Mouse (Mus musculus) midbrain, embryonic 15.5 days (tissue): ENCODE measurements around the gene Dedd2. TPM values are rescaled to one million over a fixed set of nuclear protein-coding genes. Genes with fewer than 3 reads are reported as not detected.

ENCODE experiments used
- ATAC-seq: fragments of 200-750 bp; cut with Nextera tagmentation; replicated peaks from 2 replicates; pipeline ENCODE4 v1.8.0; 2017; ENCODE audit warnings: moderate TSS enrichment
- H3K27ac ChIP-seq: fragments of 300-500 bp; sonication (generic); 2 replicates; pipeline ENCODE4 v1.5.1; 2015; ENCODE audit warnings: mild to moderate bottlenecking, inconsistent platforms
- H3K27me3 ChIP-seq: fragments of 300-500 bp; sonication (generic); replicated peaks from 2 replicates; pipeline ENCODE4 v1.6.1; 2015; ENCODE audit warnings: inconsistent platforms
- H3K36me3 ChIP-seq: fragments of 300-500 bp; sonication (generic); replicated peaks from 2 replicates; pipeline ENCODE4 v1.6.1; 2015; ENCODE audit warnings: inconsistent platforms
- H3K4me1 ChIP-seq: fragments of 300-500 bp; sonication (generic); 2 replicates; pipeline ENCODE4 v1.6.1; 2015; ENCODE audit warnings: inconsistent platforms
- H3K4me2 ChIP-seq: fragments of 300-500 bp; sonication (generic); 2 replicates; pipeline ENCODE4 v1.6.1; 2015; ENCODE audit warnings: inconsistent platforms, mild to moderate bottlenecking, moderate library complexity
- H3K4me3 ChIP-seq: fragments of 300-500 bp; sonication (generic); 2 replicates; pipeline ENCODE4 v1.5.1; 2015; ENCODE audit warnings: mild to moderate bottlenecking, inconsistent platforms
- H3K9ac ChIP-seq: fragments of 300-500 bp; sonication (generic); 2 replicates; pipeline ENCODE4 v1.6.1; 2015; ENCODE audit warnings: mild to moderate bottlenecking, inconsistent platforms
- H3K9me3 ChIP-seq: fragments of 300-500 bp; sonication (generic); 2 replicates; pipeline ENCODE4 v1.6.1; 2016; ENCODE audit warnings: inconsistent platforms
- WGBS: fragments of 180-500 bp; shearing (Covaris S2); methylation state at CpG from one replicate; pipeline ENCODE4 v1.1.7; 2015; ENCODE audit warnings: mixed read lengths; 5-methylcytosine and 5-hydroxymethylcytosine counted together
- polyA plus RNA-seq: library from polyadenylated mRNA; unstranded; fragments of >200 nt; fragmentation: Nextera tagmentation; extraction: Ambion mirVana; gene quantifications from 2 replicates; pipeline ENCODE4 v1.2.1, GENCODE M21; 2015

Gene Dedd2
- polyA plus RNA-seq, 1 experiment from 2014 or later, result 18.7 TPM

DNA sequence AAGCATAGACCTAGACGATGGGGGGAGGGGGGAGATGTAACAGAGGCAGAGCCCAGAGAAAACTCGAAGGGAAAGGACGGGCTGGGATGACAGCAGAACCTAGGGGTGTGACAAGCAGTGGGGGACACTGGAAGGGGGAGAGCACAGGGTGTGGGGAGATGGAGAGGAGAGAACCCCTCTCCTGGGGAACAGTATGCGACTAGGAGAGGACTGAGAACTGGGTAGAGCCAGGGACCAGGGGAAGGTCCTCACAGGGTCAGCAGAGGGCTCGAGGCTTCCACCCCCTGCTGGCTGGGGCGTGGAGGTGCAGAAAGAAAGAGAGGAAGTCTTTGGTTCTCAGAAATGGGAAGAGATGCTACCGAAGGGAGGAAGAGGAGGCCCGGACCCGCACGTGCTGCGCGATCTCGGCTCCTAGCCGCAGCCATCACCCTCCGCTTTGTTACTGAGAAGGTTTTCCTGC lies 39.1 kb downstream of the Dedd2 start:
- no peak for ATAC-seq
- H3K27ac ChIP-seq, result peak overlapping the region; percentile 24; the same call in 1 of the 2 replicates

DNA sequence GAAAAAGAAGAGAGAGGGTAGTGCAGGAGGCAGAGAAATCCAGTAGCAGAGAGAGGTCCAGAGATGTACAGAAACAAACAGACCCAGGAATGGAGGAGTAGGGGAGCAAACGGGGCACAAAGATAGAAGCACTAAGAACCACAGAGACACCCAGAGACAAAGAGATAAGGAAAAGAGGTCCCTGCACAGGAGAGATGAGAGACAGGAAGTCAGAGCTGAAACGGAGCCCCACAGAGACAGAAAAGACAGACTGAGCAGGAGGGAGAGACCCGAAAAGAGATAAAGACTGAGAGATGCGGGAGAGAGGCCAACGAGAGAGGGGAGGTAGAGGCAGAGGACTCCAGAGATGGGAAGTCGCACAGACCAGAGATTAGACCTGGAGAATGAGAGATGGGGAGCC lies 39.9 kb downstream of the Dedd2 start:
- H3K4me3 ChIP-seq, result peak overlapping the region; percentile 70
- H3K4me2 ChIP-seq, result peak overlapping the region; percentile 60
- no peak overlapping the region; the same call in 1 of the 2 replicates for H3K9ac ChIP-seq
- no peak for ATAC-seq
- peak overlapping the region; percentile 99 for H3K27ac ChIP-seq
- H3K36me3 ChIP-seq, result no peaks in the 10 kb centered on the region
- H3K27me3 ChIP-seq, result peaks cover 19% of the 10 kb centered on the region
- peaks cover 48% of the 10 kb centered on the region for H3K4me1 ChIP-seq
- WGBS, result 7% methylated on average over 6 of the region's 6 CpGs
- no peaks in the 10 kb centered on the region for H3K9me3 ChIP-seq

More for the DNA sequence above, 39.1 kb downstream of the Dedd2 start:
- H3K27me3 ChIP-seq, result peaks cover 19% of the 10 kb centered on the region
- 2% methylated on average over 15 of the region's 15 CpGs for WGBS
- H3K4me2 ChIP-seq, result peak overlapping the region; percentile 60
- no peak overlapping the region; the same call in 1 of the 2 replicates for H3K9ac ChIP-seq
- no peaks in the 10 kb centered on the region for H3K9me3 ChIP-seq
- no peaks in the 10 kb centered on the region for H3K36me3 ChIP-seq
- peak overlapping the region; percentile 70 for H3K4me3 ChIP-seq
- peaks cover 40% of the 10 kb centered on the region for H3K4me1 ChIP-seq

DNA sequence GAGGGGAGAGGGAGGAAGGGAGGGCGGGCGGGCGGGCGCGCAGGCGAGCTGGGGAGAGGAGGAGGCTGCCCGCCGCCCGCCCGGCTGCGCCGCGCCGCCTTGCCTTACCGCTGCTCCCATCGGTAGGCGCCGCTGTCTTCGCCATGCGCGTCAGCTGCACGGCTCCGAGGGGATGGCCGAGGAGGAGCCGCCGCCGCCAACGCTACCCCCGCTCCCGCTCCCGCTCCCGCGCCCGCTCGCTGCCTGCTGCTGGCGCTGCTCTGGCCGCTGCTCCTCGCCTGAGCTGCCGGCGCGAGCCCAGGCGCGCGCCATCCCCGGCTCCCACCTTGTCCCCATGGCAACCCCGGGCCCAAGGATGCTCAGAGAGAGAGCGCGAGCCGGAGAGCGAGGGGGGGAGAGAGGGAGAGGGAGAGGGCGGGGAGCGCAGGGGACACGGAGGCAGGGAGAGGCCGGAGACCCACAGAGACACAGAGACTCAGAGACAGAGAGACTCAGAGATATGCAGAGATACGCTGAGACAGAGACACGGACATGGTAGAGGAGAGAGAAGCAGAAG lies 40.7 kb downstream of the Dedd2 start, which contains the start of gene Pou2f2:
TSS of gene Pou2f2 (minus strand) at position 121 of the 556 bp plus-strand sequence.
- H3K4me2 ChIP-seq, result peak within 1 kb of the TSS; percentile 60
- peaks cover 19% of the 10 kb centered on the region for H3K27me3 ChIP-seq
- no peaks in the 10 kb centered on the region for H3K36me3 ChIP-seq
- peaks cover 57% of the 10 kb centered on the region for H3K4me1 ChIP-seq
- peak within 1 kb of the TSS; percentile 70 for H3K4me3 ChIP-seq
- peak; percentile 94 for ATAC-seq
- peak within 1 kb of the TSS; percentile 99 for H3K27ac ChIP-seq
- WGBS, result 1% methylated on average over 33 of the region's 56 CpGs
- peak within 1 kb of the TSS; percentile 97 for H3K9ac ChIP-seq
- no peaks in the 10 kb centered on the region for H3K9me3 ChIP-seq

DNA sequence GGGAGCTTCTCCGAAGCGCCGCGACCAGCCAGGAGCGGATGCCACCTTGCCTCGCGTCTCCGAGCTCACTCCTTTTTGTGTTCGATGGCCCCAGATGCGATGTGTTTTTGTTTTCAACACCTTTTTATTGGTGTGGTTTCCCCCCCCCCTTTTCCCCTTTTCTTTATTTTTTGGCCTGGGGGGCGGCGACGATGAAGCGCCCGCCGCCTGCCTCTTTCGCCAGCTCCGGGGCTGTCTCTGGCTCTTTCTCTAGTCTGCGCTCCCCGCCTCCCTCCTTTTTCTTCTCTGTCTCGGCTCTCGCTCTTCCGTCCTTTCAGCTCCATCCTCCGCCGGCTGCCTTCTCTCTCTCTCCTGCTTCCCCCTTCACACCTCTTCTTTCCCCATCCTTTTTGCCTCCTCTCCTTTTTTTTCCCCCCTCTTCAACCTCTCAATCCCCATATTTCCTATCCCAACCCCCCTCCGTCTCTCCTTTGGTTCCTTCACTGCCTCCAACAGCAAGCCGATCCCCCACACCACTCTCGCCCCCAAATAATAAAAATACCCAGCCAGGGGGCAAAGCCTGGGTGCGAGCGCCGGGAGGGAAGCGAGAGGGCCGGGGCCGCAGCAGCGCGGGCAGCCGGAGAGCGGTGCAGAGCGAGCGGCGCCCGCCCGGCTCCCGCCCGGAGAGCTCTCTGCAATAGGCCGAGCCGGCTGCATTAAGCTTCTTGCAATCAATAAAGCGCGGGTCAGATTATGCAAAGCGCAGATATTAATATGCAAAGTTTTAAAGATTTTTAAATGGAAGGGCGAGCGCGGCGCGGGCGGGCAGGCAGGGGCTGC lies 41.4 kb downstream of the Dedd2 start:
- H3K4me3 ChIP-seq, result peak overlapping the region; percentile 70
- H3K4me1 ChIP-seq, result peaks cover 64% of the 10 kb centered on the region
- H3K36me3 ChIP-seq, result no peaks in the 10 kb centered on the region
- WGBS, result under 1% methylated on average over 53 of the region's 56 CpGs
- H3K27me3 ChIP-seq, result peaks cover 19% of the 10 kb centered on the region
- no peaks in the 10 kb centered on the region for H3K9me3 ChIP-seq
- H3K4me2 ChIP-seq, result peak overlapping the region; percentile 60
- peak overlapping the region; percentile 99 for H3K27ac ChIP-seq
- peak overlapping the region; percentile 97 for H3K9ac ChIP-seq
- ATAC-seq, result peak; percentile 81

DNA sequence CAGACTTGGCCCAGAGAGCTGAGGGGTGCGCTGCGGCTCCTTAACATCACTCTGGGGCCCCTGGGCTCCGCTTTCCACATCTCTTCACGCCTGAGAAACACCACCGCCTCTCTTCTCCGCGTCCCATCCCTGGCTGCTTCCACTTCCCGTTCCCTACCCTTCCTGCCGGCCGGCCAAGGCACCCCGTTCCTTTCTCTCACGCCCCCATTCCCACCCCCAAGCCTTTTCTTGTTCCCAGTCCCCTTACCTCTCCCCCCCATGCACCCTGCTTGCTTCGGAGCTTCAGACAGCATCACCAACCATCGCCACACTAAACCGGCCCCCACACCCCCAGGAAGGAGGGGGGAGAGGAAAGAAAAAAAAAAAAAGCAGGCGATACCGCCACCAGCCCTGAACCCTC lies 42.1 kb downstream of the Dedd2 start:
- Histone ChIP-seq H3K4me3 (peak overlapping the region; percentile 70), H3K9ac (peak overlapping the region; percentile 97), H3K4me1 (peaks cover 70% of the 10 kb centered on the region), H3K4me2 (peak overlapping the region; percentile 60), H3K36me3 (no peaks in the 10 kb centered on the region), H3K27me3 (peaks cover 12% of the 10 kb centered on the region), H3K9me3 (no peaks in the 10 kb centered on the region), H3K27ac (peak overlapping the region; percentile 99)
- under 1% methylated on average over 17 of the region's 17 CpGs for WGBS
- ATAC-seq, result no peak

DNA sequence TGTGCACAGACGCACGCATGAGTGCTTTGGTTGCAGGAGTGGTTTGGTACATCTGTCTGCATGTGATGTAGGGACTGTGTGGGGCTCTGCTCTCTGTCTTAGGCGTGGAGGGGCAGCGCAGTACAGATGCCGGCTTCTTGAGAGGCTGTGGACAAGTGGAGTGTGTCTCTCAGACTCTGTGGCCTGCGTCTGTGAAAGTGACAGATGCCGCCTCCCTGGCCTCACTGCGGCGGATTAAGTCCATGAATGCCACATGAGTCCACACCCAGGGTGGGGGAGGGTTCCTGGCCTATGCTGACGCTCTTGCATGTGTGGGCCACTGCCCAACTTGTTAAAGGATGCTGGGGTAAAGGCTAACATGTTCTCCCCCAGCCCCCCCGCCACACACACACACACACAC lies 46.1 kb downstream of the Dedd2 start:
- 21% methylated on average over 11 of the region's 11 CpGs for WGBS
- peaks cover 64% of the 10 kb centered on the region for H3K4me1 ChIP-seq
- H3K9ac ChIP-seq, result peak overlapping the region; percentile 9; the same call in 1 of the 2 replicates
- H3K4me3 ChIP-seq, result no peak overlapping the region
- H3K4me2 ChIP-seq, result peak overlapping the region; percentile 31
- H3K9me3 ChIP-seq, result no peaks in the 10 kb centered on the region
- peak overlapping the region; percentile 72 for H3K27ac ChIP-seq
- no peaks in the 10 kb centered on the region for H3K27me3 ChIP-seq
- no peak for ATAC-seq
- no peaks in the 10 kb centered on the region for H3K36me3 ChIP-seq

DNA sequence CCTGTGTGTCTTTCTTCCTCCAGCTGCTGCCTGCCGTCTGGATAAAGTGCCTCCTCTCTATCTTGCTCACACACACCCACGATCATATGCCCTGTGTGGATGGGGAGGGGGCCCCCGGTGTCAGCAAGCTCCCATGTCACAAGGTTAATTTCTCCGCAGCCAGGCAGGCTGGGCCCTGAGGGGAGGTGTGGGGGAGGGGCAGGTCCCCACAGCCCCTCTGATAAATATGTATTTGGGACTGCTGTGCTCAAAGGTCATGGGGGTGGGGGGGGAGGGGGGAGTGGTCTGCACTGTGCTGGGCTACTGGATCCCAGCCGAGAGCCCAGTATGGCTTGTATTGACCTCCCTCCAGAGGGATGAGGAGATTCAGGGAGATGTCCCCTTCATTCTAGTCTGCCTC lies 47.7 kb downstream of the Dedd2 start:
- peaks cover 61% of the 10 kb centered on the region for H3K4me1 ChIP-seq
- 18% methylated on average over 5 of the region's 5 CpGs for WGBS
- peak overlapping the region; percentile 32 for H3K27ac ChIP-seq

DNA sequence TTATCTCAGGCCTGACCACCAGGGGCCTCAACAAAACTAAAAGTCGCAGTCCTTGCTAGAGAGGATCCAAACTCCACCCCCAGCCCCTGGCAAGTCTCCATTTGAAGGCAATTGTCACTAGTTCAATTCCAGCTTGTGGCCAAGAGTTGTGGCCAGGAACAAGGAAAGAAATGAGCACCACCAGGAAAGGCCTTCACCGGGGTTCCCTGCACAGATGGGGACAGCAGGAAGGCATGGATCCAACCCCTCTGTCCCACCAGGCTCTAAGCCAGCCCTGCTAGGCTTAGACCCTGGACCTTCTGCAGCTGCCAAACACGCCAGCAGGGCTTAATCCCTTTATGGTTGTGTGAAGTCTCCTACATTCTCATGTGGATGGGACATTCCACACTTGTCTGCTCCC lies 49.8 kb downstream of the Dedd2 start:
- Histone ChIP-seq H3K9me3 (no peaks in the 10 kb centered on the region), H3K4me2 (no peak overlapping the region), H3K9ac (no peak overlapping the region), H3K27me3 (no peaks in the 10 kb centered on the region), H3K27ac (no peak overlapping the region), H3K4me3 (no peak overlapping the region), H3K36me3 (no peaks in the 10 kb centered on the region), H3K4me1 (peaks cover 40% of the 10 kb centered on the region)
- no peak for ATAC-seq
- 23% methylated on average over 3 of the region's 3 CpGs for WGBS

More for the DNA sequence above, 47.7 kb downstream of the Dedd2 start:
- ATAC-seq, result no peak
- no peaks in the 10 kb centered on the region for H3K36me3 ChIP-seq
- H3K9ac ChIP-seq, result no peak overlapping the region
- no peak overlapping the region for H3K4me3 ChIP-seq
- no peaks in the 10 kb centered on the region for H3K27me3 ChIP-seq
- 0 out of 2 replicates have a peak overlapping the region, but pooled peaks have one; percentile 31 for H3K4me2 ChIP-seq
- H3K9me3 ChIP-seq, result no peaks in the 10 kb centered on the region

DNA sequence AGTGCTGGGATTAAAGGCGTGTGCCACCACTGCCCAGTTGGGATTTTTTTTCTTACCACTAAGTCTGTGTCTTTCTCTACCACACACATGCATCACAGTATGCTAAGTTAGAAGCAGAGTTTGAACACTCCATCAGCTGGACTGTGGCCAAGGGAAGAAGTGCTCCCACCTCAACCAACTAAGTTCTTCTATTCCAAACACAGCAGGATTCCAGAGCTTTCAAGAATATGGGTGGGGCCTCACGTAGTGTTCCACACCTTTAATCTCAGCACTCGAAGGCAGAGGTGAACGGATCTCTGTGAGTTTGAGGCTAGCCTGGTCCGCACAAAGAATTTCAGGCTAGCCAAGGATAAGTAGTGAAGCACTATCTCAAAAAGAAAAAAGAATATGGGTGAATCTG lies 54.3 kb downstream of the Dedd2 start:
- Histone ChIP-seq H3K4me1 (peaks cover 16% of the 10 kb centered on the region), H3K27ac (no peak overlapping the region), H3K27me3 (no peaks in the 10 kb centered on the region), H3K9me3 (no peaks in the 10 kb centered on the region), H3K4me2 (no peak overlapping the region), H3K36me3 (no peaks in the 10 kb centered on the region), H3K4me3 (no peak overlapping the region), H3K9ac (no peak overlapping the region)
- WGBS, result 88% methylated on average over 5 of the region's 5 CpGs
- no peak for ATAC-seq

DNA sequence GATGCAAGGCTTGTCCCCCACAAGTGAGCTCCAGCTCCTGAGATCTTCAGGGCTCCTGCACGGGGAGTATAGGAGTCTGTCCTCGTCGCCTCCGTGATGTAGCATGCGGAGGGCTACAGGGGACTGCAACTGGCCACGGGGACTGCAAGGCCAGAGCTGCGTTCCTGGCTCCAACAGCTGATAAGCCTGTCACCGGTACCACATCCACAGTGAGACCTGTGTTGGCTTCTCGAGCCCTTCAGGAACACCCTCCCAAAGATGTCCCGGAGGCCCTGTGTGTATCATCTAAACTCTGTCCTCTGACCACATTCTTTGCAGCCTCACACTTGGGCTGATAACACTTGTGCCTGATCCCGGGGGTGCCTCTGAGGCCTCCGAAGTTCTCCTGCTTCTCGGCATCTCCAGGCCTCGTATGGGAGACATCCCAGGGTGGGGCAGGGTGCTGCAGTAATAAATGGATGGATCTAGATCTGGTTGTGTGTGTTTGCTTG lies 64.2 kb downstream of the Dedd2 start:
- no peaks in the 10 kb centered on the region for H3K27me3 ChIP-seq
- H3K27ac ChIP-seq, result no peak overlapping the region
- H3K9ac ChIP-seq, result no peak overlapping the region
- H3K4me1 ChIP-seq, result peaks cover 50% of the 10 kb centered on the region
- no peaks in the 10 kb centered on the region for H3K9me3 ChIP-seq
- no peaks in the 10 kb centered on the region for H3K36me3 ChIP-seq
- ATAC-seq, result no peak
- 0 out of 2 replicates have a peak overlapping the region, but pooled peaks have one; percentile 0 for H3K4me2 ChIP-seq
- WGBS, result 36% methylated on average over 14 of the region's 14 CpGs
- no peak overlapping the region for H3K4me3 ChIP-seq

DNA sequence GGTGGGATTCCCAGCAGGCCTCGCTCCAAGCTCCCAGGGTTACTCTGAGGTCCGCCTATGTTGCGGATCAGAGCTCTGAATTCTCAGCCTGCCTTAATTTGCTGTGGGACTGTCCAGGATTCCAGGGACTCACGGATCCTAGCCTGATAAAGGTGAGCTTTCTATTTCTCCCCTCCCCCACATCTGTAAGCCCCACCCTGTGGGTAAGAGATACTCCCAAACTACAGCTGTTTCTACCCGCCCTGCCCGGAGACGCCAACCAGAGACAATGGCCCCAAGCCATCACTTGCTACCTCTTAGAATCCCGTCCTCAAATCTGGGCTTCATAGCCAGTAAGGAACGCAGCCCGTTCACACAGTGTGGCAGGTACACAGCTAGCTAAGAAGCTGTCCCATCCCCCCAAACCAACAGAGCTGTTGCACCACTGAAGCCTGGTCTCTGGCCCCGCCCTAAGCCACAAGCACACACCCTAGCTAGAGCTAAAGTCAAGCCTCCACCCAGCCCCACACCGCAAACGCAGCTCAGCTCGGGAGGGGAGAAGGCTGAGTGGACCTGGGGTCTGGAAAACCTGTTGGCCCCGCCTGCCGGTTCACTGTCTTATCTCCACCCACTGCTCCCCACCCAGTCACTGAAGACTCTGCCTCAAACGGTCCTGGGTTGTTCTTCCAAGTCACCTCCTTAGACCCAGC lies 64.8 kb downstream of the Dedd2 start:
- H3K4me1 ChIP-seq, result peaks cover 56% of the 10 kb centered on the region
- H3K4me2 ChIP-seq, result peak overlapping the region; percentile 39; the same call in 1 of the 2 replicates
- 17% methylated on average over 17 of the region's 17 CpGs for WGBS
- H3K27ac ChIP-seq, result 0 out of 2 replicates have a peak overlapping the region, but pooled peaks have one; percentile 27
- no peaks in the 10 kb centered on the region for H3K9me3 ChIP-seq
- H3K9ac ChIP-seq, result 0 out of 2 replicates have a peak overlapping the region, but pooled peaks have one; percentile 5
- H3K36me3 ChIP-seq, result no peaks in the 10 kb centered on the region
- no peak for ATAC-seq
- H3K4me3 ChIP-seq, result no peak overlapping the region
- H3K27me3 ChIP-seq, result no peaks in the 10 kb centered on the region

DNA sequence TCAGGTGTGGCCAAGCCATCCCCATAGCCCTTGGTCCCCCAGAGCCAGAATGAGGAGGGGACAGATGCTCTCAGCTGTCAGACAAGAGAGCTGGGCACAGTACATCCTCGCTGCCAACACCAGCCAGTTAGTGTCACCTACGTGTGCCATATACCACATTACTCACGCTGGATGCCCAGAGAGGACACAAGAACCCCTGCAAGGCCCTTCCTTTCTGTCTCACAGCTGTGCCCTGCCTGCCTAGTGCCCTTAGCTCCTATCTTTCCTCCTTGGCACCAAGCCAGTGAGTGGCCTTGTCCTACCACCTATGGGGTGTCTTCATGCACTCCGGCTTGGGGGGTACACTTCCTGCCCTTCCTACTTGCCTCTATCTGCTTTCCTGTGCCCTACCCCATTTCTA lies 65.8 kb downstream of the Dedd2 start:
- WGBS, result 56% methylated on average over 4 of the region's 4 CpGs
- Histone ChIP-seq H3K9me3 (no peaks in the 10 kb centered on the region), H3K9ac (0 out of 2 replicates have a peak overlapping the region, but pooled peaks have one; percentile 15), H3K27ac (peak overlapping the region; percentile 89), H3K36me3 (no peaks in the 10 kb centered on the region), H3K4me3 (no peak overlapping the region), H3K27me3 (no peaks in the 10 kb centered on the region), H3K4me1 (peaks cover 66% of the 10 kb centered on the region), H3K4me2 (peak overlapping the region; percentile 39)
- ATAC-seq, result no peak
